Mouse (Mus musculus) thymus, adult 2 months (tissue): ENCODE data around the gene Wipf2. TPM values are rescaled to one million over a fixed set of nuclear protein-coding genes. Genes with fewer than 3 reads are reported as not detected.
A peak's percentile ranks its signal among the peaks of the same experiment; 100 is the strongest.

Experiments
- DNase-seq: peaks from one replicate; pipeline ENCODE4 v3.0.0; 2021
- H3K27ac ChIP-seq: fragments of 200-500 bp; 2 replicates; pipeline ENCODE4 v1.5.1; 2012; ENCODE audit warnings: low read length, control low read depth; ENCODE audit not compliant: control insufficient read depth, insufficient read depth
- H3K27me3 ChIP-seq: fragments of 200-500 bp; 2 replicates; pipeline ENCODE4 v1.6.1; 2012; ENCODE audit warnings: mild to moderate bottlenecking, low read length, moderate library complexity, mixed read lengths; ENCODE audit not compliant: control insufficient read depth, insufficient read depth
- H3K36me3 ChIP-seq: fragments of 200-500 bp; 2 replicates; pipeline ENCODE4 v1.6.1; 2012; ENCODE audit warnings: mild to moderate bottlenecking, low read length, moderate library complexity; ENCODE audit not compliant: control insufficient read depth, insufficient read depth
- H3K4me1 ChIP-seq: fragments of 200-500 bp; replicated peaks from 2 replicates; pipeline ENCODE4 v1.6.1; 2012; ENCODE audit warnings: low read length; ENCODE audit not compliant: control insufficient read depth, insufficient read depth
- H3K4me3 ChIP-seq: fragments of 200-500 bp; 2 replicates; pipeline ENCODE4 v1.5.1; 2012; ENCODE audit warnings: mild to moderate bottlenecking, low read length, control low read depth, moderate library complexity; ENCODE audit not compliant: control insufficient read depth, insufficient read depth
- CTCF ChIP-seq: fragments of 200-500 bp; IDR thresholded peaks from 2 replicates; pipeline ENCODE4 v1.5.1; 2012; ENCODE audit warnings: mild to moderate bottlenecking, control low read depth, low read length, moderate library complexity, borderline replicate concordance; ENCODE audit not compliant: control insufficient read depth, poor library complexity, insufficient read depth; ENCODE audit errors: extremely low read depth
- POLR2A ChIP-seq: fragments of 200-500 bp; IDR thresholded peaks from 2 replicates; pipeline ENCODE4 v1.6.1; 2012; ENCODE audit warnings: mild to moderate bottlenecking, low read length, control low read depth, moderate library complexity; ENCODE audit not compliant: control insufficient read depth, poor library complexity, insufficient read depth; ENCODE audit errors: extremely low read depth
- WGBS: fragments of 180-500 bp; shearing (Covaris S2); methylation state at CpG from one replicate; pipeline ENCODE4 v1.1.7; 2018; 5-methylcytosine and 5-hydroxymethylcytosine counted together
- polyA plus RNA-seq: library from polyadenylated mRNA; depleted of rRNA; stranded (reverse); fragments of >200 nt; gene quantifications from 2 replicates; pipeline ENCODE4 v1.2.3, GENCODE M21; 2012

Wipf2 gene
- polyA plus RNA-seq, 1 experiment, result 23.9 TPM

DNA sequence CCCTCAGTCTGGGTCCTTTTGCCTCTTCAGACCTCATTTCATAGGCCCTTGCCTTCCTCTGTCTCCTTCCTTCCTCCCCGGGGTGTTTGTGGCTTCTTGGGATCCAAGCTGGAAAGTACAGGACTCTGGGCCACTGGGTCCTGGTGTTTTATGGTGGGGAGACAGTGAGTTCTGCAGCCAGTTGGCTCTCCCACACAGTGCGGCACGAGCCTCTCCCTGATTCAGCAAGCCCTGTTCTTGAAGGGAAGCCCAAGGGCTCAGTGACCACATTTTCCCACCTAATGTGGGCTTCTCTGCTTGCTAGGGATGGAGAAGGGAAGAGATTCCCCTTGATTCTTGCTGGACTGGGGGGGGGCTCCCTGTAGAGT lies 79.1 kb downstream of the Wipf2 start:
- H3K4me1 ChIP-seq, result peaks cover 90% of the 10 kb centered on the region
- WGBS, result 3% methylated on average over 3 of the region's 3 CpGs
- peak overlapping the region; percentile 43 for H3K27ac ChIP-seq
- DNase-seq, result no peak
- peak overlapping the region; percentile 54 for H3K4me3 ChIP-seq
- TF ChIP-seq POLR2A (no peak), CTCF (no peak)
- no peaks in the 10 kb centered on the region for H3K27me3 ChIP-seq
- H3K36me3 ChIP-seq, result no peaks in the 10 kb centered on the region

DNA sequence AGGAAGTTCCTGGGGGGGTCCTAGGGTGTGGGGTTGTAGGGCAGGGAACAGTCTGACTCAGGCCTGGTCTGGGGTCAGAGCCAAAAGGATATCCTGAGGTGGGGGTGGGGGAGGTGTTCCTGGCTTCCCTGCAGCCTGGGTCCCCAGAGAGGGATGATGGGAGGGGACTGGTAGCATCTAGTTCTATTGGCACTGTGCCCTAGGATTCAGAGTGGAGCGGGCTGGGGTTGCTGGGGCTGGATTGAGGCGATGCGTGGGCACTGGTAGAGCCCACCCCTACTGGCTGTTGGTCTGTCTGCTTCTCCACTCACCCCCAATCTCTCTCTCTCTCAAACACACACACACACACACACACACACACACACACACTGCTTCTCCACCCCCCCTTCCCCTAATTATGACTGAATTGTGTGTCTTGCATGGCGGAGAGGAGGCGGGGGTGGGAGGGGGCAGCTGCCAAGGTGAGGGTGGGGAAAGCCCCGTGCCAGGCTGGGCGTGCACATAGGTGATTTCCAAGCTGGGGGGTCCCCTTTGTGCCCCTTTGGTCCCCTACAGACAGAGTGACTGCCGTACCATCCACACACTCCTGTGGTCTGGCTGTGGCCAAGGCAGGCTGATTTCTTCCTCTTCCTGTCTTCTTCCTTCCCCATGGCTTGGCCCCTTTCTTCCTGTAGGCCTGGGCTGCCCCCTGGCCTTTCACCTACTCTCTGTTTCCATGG lies 79.6 kb downstream of the Wipf2 start:
- Histone ChIP-seq H3K27ac (peak overlapping the region; percentile 43; the same call in 1 of the 2 replicates), H3K36me3 (no peaks in the 10 kb centered on the region), H3K4me3 (no peak overlapping the region), H3K27me3 (no peaks in the 10 kb centered on the region), H3K4me1 (peaks cover 90% of the 10 kb centered on the region)
- 55% methylated on average over 8 of the region's 8 CpGs for WGBS
- no peak for TF ChIP-seq CTCF
- TF ChIP-seq POLR2A, result no peak
- DNase-seq, result peak; percentile 35

DNA sequence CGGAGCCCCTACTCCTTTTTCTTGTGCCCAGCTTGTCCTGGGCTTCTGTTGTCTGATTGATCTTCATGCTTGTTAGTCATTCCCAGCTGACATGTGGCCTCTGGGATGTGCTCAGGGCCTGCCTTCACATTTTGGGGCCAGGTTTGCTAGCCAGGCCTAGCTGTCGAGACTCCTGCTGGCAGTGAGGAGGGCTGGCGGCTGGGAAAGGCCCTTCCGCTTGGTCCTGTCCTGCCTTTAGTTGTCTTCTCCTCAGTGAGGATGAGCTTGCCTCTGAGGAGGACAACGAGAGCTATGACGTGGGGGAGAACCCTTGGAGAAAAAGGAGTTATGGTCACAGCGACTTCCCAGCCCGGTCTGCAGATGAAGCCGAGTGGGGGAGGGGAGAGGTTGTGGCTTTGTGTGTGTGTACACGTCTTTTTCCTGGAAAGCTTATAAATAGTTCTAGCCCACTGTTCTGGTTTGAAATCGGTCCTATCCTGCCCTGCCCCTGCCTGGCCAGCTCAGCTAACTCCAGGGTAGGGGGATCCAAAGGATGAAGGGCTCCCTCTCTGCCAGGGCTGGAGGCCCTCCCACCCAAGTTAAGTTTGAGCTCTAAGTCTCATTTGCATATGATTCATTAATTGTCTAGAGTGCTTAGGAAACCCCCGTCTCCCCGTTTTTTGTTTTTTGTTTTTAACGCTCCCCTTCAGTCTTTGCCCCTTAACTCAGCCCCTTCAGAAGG lies 80.5 kb downstream of the Wipf2 start:
- peak overlapping the region; percentile 90; the same call in 1 of the 2 replicates for H3K27ac ChIP-seq
- DNase-seq, result peak; percentile 47
- 39% methylated on average over 14 of the region's 14 CpGs for WGBS
- no peak for TF ChIP-seq CTCF
- TF ChIP-seq POLR2A, result 0 out of 2 replicates have a peak, but pooled peaks have one; percentile 16
- H3K36me3 ChIP-seq, result no peaks in the 10 kb centered on the region
- peaks cover 89% of the 10 kb centered on the region for H3K4me1 ChIP-seq
- no peaks in the 10 kb centered on the region for H3K27me3 ChIP-seq
- H3K4me3 ChIP-seq, result no peak overlapping the region

DNA sequence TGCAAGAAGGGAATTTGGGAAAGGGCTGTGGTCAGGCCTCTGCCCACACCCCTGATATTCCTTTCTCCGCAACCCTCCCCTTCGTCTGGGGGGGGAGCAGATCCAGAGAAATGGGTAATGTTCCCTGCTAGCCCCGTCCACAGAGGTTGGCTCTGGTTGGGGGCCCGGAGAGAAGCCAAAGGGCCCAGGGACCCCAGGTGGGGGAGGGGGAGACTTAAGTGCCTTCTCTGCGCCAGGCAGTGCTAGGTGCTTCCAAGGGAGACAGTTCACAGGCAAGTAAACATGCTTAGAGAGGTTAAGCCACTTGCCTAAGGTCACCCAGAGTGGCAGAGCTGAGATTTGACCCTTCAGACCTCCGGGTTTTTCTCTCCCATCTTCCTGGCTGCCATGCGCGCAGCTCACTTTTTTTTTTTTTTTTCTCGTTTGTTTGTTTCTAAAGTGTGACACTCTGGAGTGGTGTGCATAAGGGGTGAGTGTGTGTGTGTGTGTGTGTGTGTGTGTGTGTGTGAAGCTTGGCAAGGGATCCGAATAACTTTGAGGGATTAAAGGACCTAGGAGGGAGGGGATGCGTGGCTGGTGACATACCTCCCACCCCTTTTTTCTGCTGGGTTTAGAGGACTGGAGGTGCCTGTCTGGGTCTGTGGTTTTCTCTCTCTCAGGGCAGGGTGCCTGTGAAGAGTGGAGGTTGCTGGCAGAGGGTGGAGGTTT lies 81.6 kb downstream of the Wipf2 start:
- Histone ChIP-seq H3K4me1 (peaks cover 89% of the 10 kb centered on the region), H3K36me3 (no peaks in the 10 kb centered on the region), H3K27ac (peak overlapping the region; percentile 90), H3K27me3 (no peaks in the 10 kb centered on the region), H3K4me3 (no peak overlapping the region)
- peak; percentile 66 for DNase-seq
- 24% methylated on average over 11 of the region's 11 CpGs for WGBS
- peak; percentile 23; the same call in 1 of the 2 replicates for TF ChIP-seq POLR2A
- no peak for TF ChIP-seq CTCF

DNA sequence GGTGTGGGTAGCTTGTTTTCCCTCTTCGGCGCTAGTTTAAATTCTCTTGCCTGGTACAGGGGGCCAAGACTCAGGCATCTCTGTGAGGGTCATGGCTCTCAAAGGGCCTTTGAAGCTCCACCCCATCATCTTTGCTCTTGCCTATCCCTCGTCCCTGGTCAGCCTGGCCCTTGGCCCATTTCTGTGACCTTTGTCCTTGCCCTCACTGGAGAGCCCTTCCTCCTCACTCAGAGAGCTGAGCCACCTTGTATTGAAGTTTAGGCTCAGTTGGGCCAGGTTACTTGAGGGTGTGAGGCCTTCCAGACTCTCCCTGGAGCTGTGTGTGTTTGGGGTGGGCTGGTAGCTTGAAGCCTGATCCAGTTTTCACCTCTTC lies 82.2 kb downstream of the Wipf2 start:
- no peak for DNase-seq
- no peak for TF ChIP-seq CTCF
- TF ChIP-seq POLR2A, result no peak
- peak overlapping the region; percentile 90 for H3K27ac ChIP-seq
- peaks cover 89% of the 10 kb centered on the region for H3K4me1 ChIP-seq
- no peak overlapping the region for H3K4me3 ChIP-seq
- WGBS, result 12% methylated on average over 3 of the region's 3 CpGs
- H3K27me3 ChIP-seq, result no peaks in the 10 kb centered on the region
- H3K36me3 ChIP-seq, result no peaks in the 10 kb centered on the region

DNA sequence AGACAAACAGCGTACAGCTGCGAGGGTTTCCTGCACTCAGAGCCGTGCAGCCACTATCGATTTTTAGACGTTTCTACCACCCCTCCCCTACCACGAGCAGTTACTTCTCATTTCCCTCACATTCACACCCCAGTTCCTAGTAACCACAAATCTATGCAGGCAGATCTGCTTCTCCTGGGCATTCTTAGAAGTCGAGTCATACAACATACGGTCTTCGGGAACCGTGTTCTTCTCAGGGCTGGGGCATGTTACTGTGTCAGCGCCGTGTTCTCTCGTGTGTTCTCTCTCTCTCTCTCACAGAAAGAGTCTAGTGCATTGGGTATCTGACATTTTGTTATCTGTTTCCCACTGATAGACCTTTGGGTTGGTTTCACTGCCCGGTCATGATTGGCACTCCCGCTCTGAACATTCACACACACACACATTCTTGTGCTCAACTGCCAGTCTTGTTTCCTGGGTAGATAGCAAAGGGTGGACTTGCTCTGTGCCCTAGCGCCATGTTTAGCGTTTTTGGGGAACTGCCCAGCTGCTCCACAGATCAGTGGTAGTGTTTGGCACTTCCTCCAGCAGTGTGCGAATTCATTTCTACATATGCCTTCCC lies 84.6 kb downstream of the Wipf2 start:
- TF ChIP-seq POLR2A (no peak), CTCF (no peak)
- Histone ChIP-seq H3K27me3 (no peaks in the 10 kb centered on the region), H3K36me3 (no peaks in the 10 kb centered on the region), H3K27ac (no peak overlapping the region), H3K4me1 (peaks cover 86% of the 10 kb centered on the region), H3K4me3 (no peak overlapping the region)
- WGBS, result 10% methylated on average over 18 of the region's 18 CpGs
- DNase-seq, result peak; percentile 43
